Mouse (Mus musculus) brain, embryonic 14.5 days (tissue): ENCODE data around the gene Atf3. TPM values are rescaled to one million over a fixed set of nuclear protein-coding genes. Genes with fewer than 3 reads are reported as not detected.
A peak's percentile ranks its signal among the peaks of the same experiment; 100 is the strongest.

ENCODE experiments used
- DNase-seq: peaks from one replicate; pipeline ENCODE4 v3.0.0-alpha.2; 2011; ENCODE audit warnings: low read depth
- CTCF ChIP-seq: fragments of 200-500 bp; IDR thresholded peaks from 2 replicates; pipeline ENCODE4 v1.5.1; 2012; ENCODE audit warnings: inconsistent platforms, mild to moderate bottlenecking, moderate library complexity, borderline replicate concordance; ENCODE audit not compliant: insufficient read depth, insufficient read length; ENCODE audit errors: extremely low read depth
- POLR2A ChIP-seq: fragments of 200-500 bp; IDR thresholded peaks from 2 replicates; pipeline ENCODE4 v1.6.1; 2012; ENCODE audit warnings: mild to moderate bottlenecking, inconsistent platforms, borderline replicate concordance; ENCODE audit not compliant: poor library complexity, insufficient read depth, insufficient read length, severe bottlenecking; ENCODE audit errors: extremely low read depth
- polyA plus RNA-seq: library from polyadenylated mRNA; depleted of rRNA; stranded (reverse); fragments of >200 nt; gene quantifications from 2 replicates; pipeline ENCODE4 v1.2.3, GENCODE M21; 2012; rRNA removed

Atf3 gene
- polyA plus RNA-seq, result 1.0 and 1.5 TPM in 2 replicates

DNA sequence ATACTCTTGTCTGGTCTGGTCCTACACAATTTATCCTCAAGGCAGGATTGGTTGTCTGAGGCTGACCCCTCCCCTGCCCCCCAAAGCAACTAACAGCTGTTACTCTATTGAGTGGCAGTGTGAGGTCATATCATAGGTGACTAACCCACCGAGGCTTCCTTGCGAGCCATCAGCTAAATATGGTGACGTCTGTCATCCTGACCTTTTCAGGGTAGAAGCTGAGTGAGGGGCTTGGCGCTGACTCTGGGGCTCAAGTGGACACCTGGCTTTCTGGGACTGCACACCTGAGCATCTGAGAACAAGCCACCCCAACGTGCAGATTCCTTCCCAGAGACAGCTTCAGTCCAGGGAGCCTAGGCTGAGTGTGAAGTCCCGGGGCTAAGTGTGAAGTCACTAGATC is at the start of gene Atf3:
TSS of gene Atf3 (minus strand) at position 101 of the 400 bp plus-strand sequence.
- no peak for DNase-seq
- no peak for TF ChIP-seq POLR2A
- TF ChIP-seq CTCF, result no peak

DNA sequence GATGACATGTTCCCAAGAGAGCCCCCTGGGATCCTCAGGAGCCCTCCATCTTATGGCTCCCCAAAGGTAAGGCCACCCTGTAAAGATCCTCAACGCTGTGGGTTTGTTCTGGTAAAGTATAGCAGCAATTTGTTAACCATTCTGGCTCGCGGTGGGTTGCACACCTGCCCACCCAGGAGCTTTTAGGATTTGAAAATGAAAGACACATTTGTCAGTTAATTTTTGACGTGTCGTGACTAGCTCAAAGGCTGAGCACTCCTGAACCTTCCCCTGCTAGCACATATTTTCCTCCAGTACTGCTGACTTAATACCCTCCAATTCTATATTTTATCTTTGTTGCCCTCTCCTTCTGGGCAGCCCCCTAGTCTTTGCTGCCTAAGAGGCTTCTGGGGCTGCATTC is 49.3 kb upstream of the Atf3 start:
- TF ChIP-seq POLR2A, result no peak
- no peak for TF ChIP-seq CTCF
- DNase-seq, result no peak

DNA sequence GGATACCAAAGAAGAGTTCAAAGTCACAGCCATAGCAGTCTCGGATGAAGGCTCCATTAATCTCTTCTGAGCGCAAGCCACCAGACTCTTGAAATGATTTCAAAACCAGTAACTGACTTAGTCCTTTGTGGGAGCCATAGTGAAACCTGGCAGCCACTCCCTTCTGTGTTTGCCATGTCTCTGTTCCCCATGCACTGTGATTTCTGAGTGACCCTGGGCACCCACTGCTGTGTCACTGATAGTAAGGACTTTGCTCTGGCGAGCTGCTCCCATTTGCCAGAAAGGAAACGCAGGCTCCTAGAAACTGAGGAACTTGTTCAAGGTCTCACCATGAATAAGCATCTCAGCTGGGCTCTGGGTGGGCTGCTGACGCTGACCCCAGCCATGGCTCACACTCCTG is 45.6 kb upstream of the Atf3 start:
- no peak for DNase-seq
- TF ChIP-seq CTCF, result no peak
- no peak for TF ChIP-seq POLR2A

GRCm38 (mm10) chr1:191261861-191262260 is 44.0 kb upstream of the Atf3 start:
- DNase-seq, result no peak

GRCm38 (mm10) chr1:191259661-191260060 is 41.8 kb upstream of the Atf3 start:
- no peak for DNase-seq
- no peak for TF ChIP-seq CTCF

More at GRCm38 (mm10) chr1:191261861-191262260, 44.0 kb upstream of the Atf3 start:
- TF ChIP-seq CTCF (no peak), POLR2A (no peak)

DNA sequence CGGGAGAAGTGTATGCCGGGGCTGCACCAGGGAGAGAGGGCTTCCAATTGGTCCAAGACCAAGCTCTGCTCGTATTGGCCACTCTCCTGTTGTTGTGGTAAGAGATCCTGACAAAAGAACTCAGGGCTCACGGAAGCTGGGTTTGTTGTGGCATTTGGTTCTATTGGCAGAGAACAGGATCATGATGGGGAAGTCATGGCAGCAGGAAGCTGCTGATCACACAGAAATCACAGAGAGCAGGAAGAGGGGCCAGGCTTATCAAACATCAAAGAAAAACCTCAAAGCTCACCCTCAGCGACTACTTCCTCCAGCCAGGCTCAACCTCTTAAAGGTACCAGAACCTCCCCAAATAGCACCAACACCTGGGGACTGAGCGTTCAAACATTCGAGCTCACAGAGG is 41.3 kb upstream of the Atf3 start:
- peak; percentile 29 for DNase-seq

GRCm38 (mm10) chr1:191258521-191258920 is 40.7 kb upstream of the Atf3 start:
- TF ChIP-seq CTCF (no peak), POLR2A (no peak)
- no peak for DNase-seq

More for the DNA sequence above, 41.3 kb upstream of the Atf3 start:
- TF ChIP-seq POLR2A, result no peak
- TF ChIP-seq CTCF, result no peak

DNA sequence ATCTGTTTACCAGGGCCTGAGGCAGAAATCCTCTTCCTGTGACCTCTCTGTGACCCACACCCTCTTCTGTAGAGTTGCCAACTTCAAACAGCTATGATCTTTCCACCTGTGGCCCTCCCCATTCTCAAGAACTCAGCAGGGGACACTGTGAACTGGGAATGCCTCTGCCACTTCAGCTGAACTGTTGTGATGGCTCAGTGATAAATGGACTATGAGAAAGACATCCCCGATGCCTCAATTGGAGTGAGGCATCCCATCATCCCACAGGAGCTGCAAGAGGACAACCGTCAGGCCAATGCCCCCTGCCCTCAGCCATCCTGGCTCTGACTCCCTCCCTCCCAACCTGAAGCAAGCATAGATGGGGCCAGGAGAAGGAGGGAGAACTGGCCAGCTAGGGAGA is 40.1 kb upstream of the Atf3 start:
- TF ChIP-seq POLR2A, result no peak
- no peak for DNase-seq

GRCm38 (mm10) chr1:191257351-191257771 is 39.5 kb upstream of the Atf3 start:
- DNase-seq, result no peak
- TF ChIP-seq POLR2A, result no peak
- TF ChIP-seq CTCF, result no peak

GRCm38 (mm10) chr1:191256566-191257350 is 38.9 kb upstream of the Atf3 start:
- no peak for DNase-seq
- TF ChIP-seq CTCF (no peak), POLR2A (no peak)

- TF ChIP-seq POLR2A, result no peak
- TF ChIP-seq CTCF, result no peak
- no peak for DNase-seq
Observed at GRCm38 (mm10) chr1:191256134-191256533, 38.3 kb upstream of the Atf3 start.

- TF ChIP-seq POLR2A (no peak), CTCF (no peak)
Observed at GRCm38 (mm10) chr1:191254448-191254847, 36.6 kb upstream of the Atf3 start.

GRCm38 (mm10) chr1:191253636-191254035 is 35.8 kb upstream of the Atf3 start:
- TF ChIP-seq POLR2A (no peak), CTCF (no peak)
- DNase-seq, result no peak

More at GRCm38 (mm10) chr1:191254448-191254847, 36.6 kb upstream of the Atf3 start:
- no peak for DNase-seq
